Mouse (Mus musculus): Measurements from ENCODE around the gene Abtb2.

DNA sequence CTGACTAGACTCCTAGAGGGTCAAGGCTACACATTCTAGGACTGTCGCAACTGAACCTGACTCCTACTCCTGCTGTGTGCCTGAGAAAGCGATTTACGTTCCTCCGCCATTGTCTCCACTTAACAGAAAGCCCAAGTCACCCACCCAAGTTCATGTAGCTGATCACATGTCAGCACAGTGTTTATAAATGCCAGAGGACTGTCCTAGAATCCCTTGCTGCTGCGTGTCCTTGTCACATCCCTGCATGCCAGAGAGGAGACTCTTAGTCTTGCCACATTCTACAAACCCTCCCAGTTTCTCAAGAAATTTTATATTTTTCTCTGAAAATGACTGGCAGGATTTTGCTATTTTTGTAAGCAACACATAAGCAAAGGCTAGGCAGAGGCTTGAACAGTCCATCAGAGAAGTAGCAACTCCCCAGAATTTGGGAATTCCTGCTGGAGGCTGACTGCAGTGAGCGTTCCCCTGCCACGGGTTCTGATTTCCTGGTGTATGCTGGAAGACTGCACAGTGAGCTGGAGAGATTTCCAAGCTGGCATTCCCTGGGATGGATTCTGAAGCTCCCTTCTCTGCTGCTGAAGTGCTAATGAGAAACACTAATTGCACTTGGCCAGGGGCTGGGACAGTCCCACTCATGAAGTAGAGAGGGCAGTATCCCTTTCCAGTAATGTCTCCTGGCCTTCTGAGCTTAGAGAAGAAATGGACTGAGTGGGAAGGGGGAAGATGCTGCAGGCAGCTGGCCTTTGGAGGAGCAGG is 111.7 kb downstream of the Abtb2 start:
- no peak for TF ChIP-seq CTCF (IDR thresholded peaks at IDR 0.05; ENCODE audit: control insufficient read depth, insufficient read depth, insufficient read length)
- TF ChIP-seq MAX (IDR thresholded peaks at IDR 0.05) = no peak

Measured in C2C12 (cell line).